Mouse (Mus musculus) brain, embryonic 14.5 days (tissue): ENCODE data around the gene Smc1b.

Experiments used
- CTCF ChIP-seq: fragments of 200-500 bp; IDR thresholded peaks from 2 replicates; pipeline ENCODE4 v1.5.1; 2012; ENCODE audit warnings: inconsistent platforms, mild to moderate bottlenecking, moderate library complexity, borderline replicate concordance; ENCODE audit not compliant: insufficient read depth, insufficient read length; ENCODE audit errors: extremely low read depth
- POLR2A ChIP-seq: fragments of 200-500 bp; IDR thresholded peaks from 2 replicates; pipeline ENCODE4 v1.6.1; 2012; ENCODE audit warnings: mild to moderate bottlenecking, inconsistent platforms, borderline replicate concordance; ENCODE audit not compliant: poor library complexity, insufficient read depth, insufficient read length, severe bottlenecking; ENCODE audit errors: extremely low read depth

GRCm38 (mm10) chr15:85026197-85026596 lies 105.6 kb downstream of the Smc1b start:
- TF ChIP-seq POLR2A = no peak
- no peak for TF ChIP-seq CTCF
